Mouse (Mus musculus) CH12.LX (cell line): ENCODE data around the gene Tbcb. TPM values are rescaled to one million over a fixed set of nuclear protein-coding genes. Genes with fewer than 3 reads are reported as not detected.

Experiments used
- DNase-seq: peaks from one replicate; pipeline ENCODE4 v3.0.0-alpha.2; 2013; ENCODE audit errors: extremely low read depth
- H3K27ac ChIP-seq: 2 replicates; pipeline ENCODE4 v1.5.1; 2012; ENCODE audit warnings: low read depth, mild to moderate bottlenecking, control low read depth, moderate library complexity; ENCODE audit not compliant: insufficient read depth
- H3K27me3 ChIP-seq: replicated peaks from 2 replicates; pipeline ENCODE3; 2012; ENCODE audit warnings: inconsistent platforms
- H3K36me3 ChIP-seq, 2 experiments: replicated peaks in 1 of 2; 2 replicates each; pipeline versions ENCODE3 to v1.6.1; 2012; ENCODE audit warnings: inconsistent platforms in 1 of 2, low read length in 1 of 2, mild to moderate bottlenecking in 1 of 2, mixed read lengths in 1 of 2, moderate library complexity in 1 of 2; ENCODE audit not compliant: control insufficient read depth in 1 of 2, insufficient read depth in 1 of 2
- H3K4me1 ChIP-seq, 2 experiments: 2 replicates each; pipeline ENCODE4 v1.6.1; 2012; ENCODE audit warnings: inconsistent platforms in 1 of 2, moderate library complexity in 1 of 2; ENCODE audit not compliant: insufficient read depth in 2 of 2, control insufficient read depth in 1 of 2
- H3K4me2 ChIP-seq: 2 replicates; pipeline ENCODE4 v1.6.1; 2012; ENCODE audit warnings: low read depth, mild to moderate bottlenecking, control low read depth; ENCODE audit not compliant: poor library complexity, insufficient read depth, severe bottlenecking
- H3K4me3 ChIP-seq, 3 experiments: fragments of 150-350 bp in 1 of 3; sonication (generic) in 1 of 3; replicated peaks in 1 of 3; 2 replicates each; pipeline versions ENCODE3 to v1.5.1; 2011 to 2012; ENCODE audit warnings: low read depth in 2 of 3, low read length in 2 of 3, mild to moderate bottlenecking in 2 of 3, moderate library complexity in 2 of 3, control low read depth in 1 of 3, improper control_type of control experiment in 1 of 3, inconsistent platforms in 1 of 3, mixed read lengths in 1 of 3; ENCODE audit not compliant: poor library complexity in 1 of 3
- H3K79me2 ChIP-seq: replicated peaks from 2 replicates; pipeline ENCODE4 v1.6.1; 2012; ENCODE audit warnings: mild to moderate bottlenecking, moderate library complexity; ENCODE audit not compliant: control insufficient read depth, poor library complexity, insufficient read depth, severe bottlenecking; ENCODE audit errors: extremely low read depth
- H3K9ac ChIP-seq: 2 replicates; pipeline ENCODE4 v1.6.1; 2012; ENCODE audit warnings: low read depth, mild to moderate bottlenecking, control low read depth, moderate library complexity; ENCODE audit not compliant: insufficient read depth
- H3K9me3 ChIP-seq: replicated peaks from 2 replicates; pipeline ENCODE3; 2012; ENCODE audit warnings: low read length, inconsistent platforms, mixed read lengths
- BHLHE40 ChIP-seq: IDR thresholded peaks from 2 replicates; pipeline ENCODE4 v1.6.1; 2011; ENCODE audit warnings: mild to moderate bottlenecking, low read depth, low read length, improper control_type of control experiment
- CTCF ChIP-seq, 2 experiments: IDR thresholded peaks in 1 of 2; conservative IDR thresholded peaks in 1 of 2; 2 replicates each; pipeline ENCODE4 v1.5.1; 2011 to 2012; ENCODE audit warnings: low read depth in 2 of 2, low read length in 2 of 2, improper control_type of control experiment in 1 of 2, inconsistent platforms in 1 of 2, mild to moderate bottlenecking in 1 of 2, moderate library complexity in 1 of 2
- ELF1 ChIP-seq: IDR thresholded peaks from 2 replicates; pipeline ENCODE4 v1.6.1; 2014; ENCODE audit warnings: low read depth, mild to moderate bottlenecking, inconsistent platforms, low read length, improper control_type of control experiment
- EP300 ChIP-seq: IDR thresholded peaks from 2 replicates; pipeline ENCODE4 v1.6.1; 2011; ENCODE audit warnings: low read length, improper control_type of control experiment
- ETS1 ChIP-seq: conservative IDR thresholded peaks from 2 replicates; pipeline ENCODE4 v1.6.1; 2012; ENCODE audit warnings: low read depth, mild to moderate bottlenecking, inconsistent platforms, low read length, improper control_type of control experiment, moderate library complexity
- HCFC1 ChIP-seq: IDR thresholded peaks from 2 replicates; pipeline ENCODE4 v1.6.1; 2012; ENCODE audit warnings: low read depth, mild to moderate bottlenecking, inconsistent platforms, low read length, improper control_type of control experiment
- IRF4 ChIP-seq: IDR thresholded peaks from 2 replicates; pipeline ENCODE4 v1.6.1; 2014; ENCODE audit warnings: low read depth, mild to moderate bottlenecking, inconsistent platforms, low read length, improper control_type of control experiment
- JUN ChIP-seq: IDR thresholded peaks from 2 replicates; pipeline ENCODE4 v1.6.1; 2011; ENCODE audit warnings: low read depth, mild to moderate bottlenecking, low read length, improper control_type of control experiment, moderate library complexity; ENCODE audit not compliant: insufficient read depth
- JUND ChIP-seq: conservative IDR thresholded peaks from 2 replicates; pipeline ENCODE4 v1.6.1; 2011; ENCODE audit warnings: low read depth, low read length, improper control_type of control experiment
- MAFK ChIP-seq: IDR thresholded peaks from 2 replicates; pipeline ENCODE4 v1.6.1; 2011; ENCODE audit warnings: low read length, improper control_type of control experiment; ENCODE audit not compliant: insufficient replicate concordance
- MAZ ChIP-seq: IDR thresholded peaks from 2 replicates; pipeline ENCODE4 v1.6.1; 2012; ENCODE audit warnings: low read depth, mild to moderate bottlenecking, inconsistent platforms, low read length, improper control_type of control experiment, moderate library complexity
- MEF2A ChIP-seq: IDR thresholded peaks from 2 replicates; pipeline ENCODE4 v1.6.1; 2014; ENCODE audit warnings: low read depth, mild to moderate bottlenecking, inconsistent platforms, low read length, improper control_type of control experiment, borderline replicate concordance
- MXI1 ChIP-seq: IDR thresholded peaks from 2 replicates; pipeline ENCODE4 v1.6.1; 2011; ENCODE audit warnings: mild to moderate bottlenecking, low read depth, low read length, improper control_type of control experiment
- MYC ChIP-seq: IDR thresholded peaks from 2 replicates; pipeline ENCODE4 v1.6.1; 2011; ENCODE audit warnings: low read depth, mild to moderate bottlenecking, improper control_type of control experiment, low read length
- NELFE ChIP-seq: IDR thresholded peaks from 2 replicates; pipeline ENCODE4 v1.6.1; 2011; ENCODE audit warnings: low read depth, low read length, improper control_type of control experiment
- NRF1 ChIP-seq: IDR thresholded peaks from 2 replicates; pipeline ENCODE4 v1.6.1; 2014; ENCODE audit warnings: low read depth, mild to moderate bottlenecking, inconsistent platforms, low read length, improper control_type of control experiment, moderate library complexity
- PAX5 ChIP-seq: IDR thresholded peaks from 2 replicates; pipeline ENCODE4 v1.6.1; 2012; ENCODE audit warnings: low read length, inconsistent platforms, mixed read lengths
- POLR2A ChIP-seq: IDR thresholded peaks from 2 replicates; pipeline ENCODE4 v1.6.1; 2011; ENCODE audit warnings: low read depth, mild to moderate bottlenecking, improper control_type of control experiment, low read length
- POLR2AphosphoS2 ChIP-seq: IDR thresholded peaks from 2 replicates; pipeline ENCODE4 v1.6.1; 2011; ENCODE audit warnings: low read depth, low read length, improper control_type of control experiment
- RCOR1 ChIP-seq: conservative IDR thresholded peaks from 2 replicates; pipeline ENCODE4 v1.6.1; 2012; ENCODE audit warnings: low read depth, mild to moderate bottlenecking, inconsistent platforms, low read length, improper control_type of control experiment
- SIN3A ChIP-seq: IDR thresholded peaks from 2 replicates; pipeline ENCODE4 v1.6.1; 2012; ENCODE audit warnings: low read length, improper control_type of control experiment, inconsistent platforms
- SMC3 ChIP-seq: IDR thresholded peaks from 2 replicates; pipeline ENCODE4 v1.6.1; 2011; ENCODE audit warnings: low read depth, low read length, improper control_type of control experiment
- TBP ChIP-seq: conservative IDR thresholded peaks from 2 replicates; pipeline ENCODE4 v1.6.1; 2011; ENCODE audit warnings: low read depth, low read length, improper control_type of control experiment
- TCF12 ChIP-seq: IDR thresholded peaks from 2 replicates; pipeline ENCODE4 v1.6.1; 2014; ENCODE audit warnings: low read depth, mild to moderate bottlenecking, inconsistent platforms, low read length, improper control_type of control experiment
- USF1 ChIP-seq: IDR thresholded peaks from 2 replicates; pipeline ENCODE4 v1.6.1; 2014; ENCODE audit warnings: low read depth, mild to moderate bottlenecking, inconsistent platforms, low read length, improper control_type of control experiment
- ZC3H11A ChIP-seq: IDR thresholded peaks from 2 replicates; pipeline ENCODE4 v1.6.1; 2012; ENCODE audit warnings: low read depth, mild to moderate bottlenecking, inconsistent platforms, low read length, improper control_type of control experiment
- ZKSCAN1 ChIP-seq: IDR thresholded peaks from 2 replicates; pipeline ENCODE4 v1.6.1; 2012; ENCODE audit warnings: low read depth, inconsistent platforms, low read length, improper control_type of control experiment, borderline replicate concordance
- ZMIZ1 ChIP-seq: IDR thresholded peaks from 2 replicates; pipeline ENCODE4 v1.6.1; 2012; ENCODE audit warnings: low read depth, mild to moderate bottlenecking, inconsistent platforms, low read length, improper control_type of control experiment
- ZNF384 ChIP-seq: IDR thresholded peaks from 2 replicates; pipeline ENCODE4 v1.6.1; 2012; ENCODE audit warnings: low read depth, low read length, improper control_type of control experiment, inconsistent platforms
- dilution Hi-C: fragments of 300-500 bp; cut with MboI; formaldehyde crosslinking; loops from 2 replicates; pipeline ENCODE4 v1.14.3; 2020; ENCODE audit warnings: low sequenced_read_pairs; ENCODE audit not compliant: extremely low pct_unique_long_range_greater_than_20kb, extremely low pct_ligation_motif_present
- in situ Hi-C: fragments of 300-500 bp; cut with MboI; formaldehyde crosslinking; loops from 3 replicates; pipeline ENCODE4 v1.14.3; 2019; ENCODE audit warnings: low sequenced_read_pairs, low pct_ligation_motif_present, low pct_unique_long_range_greater_than_20kb, mixed read lengths
- polyA plus RNA-seq: library from polyadenylated mRNA; unstranded; fragments of >175 nt; gene quantifications from 2 replicates; pipeline ENCODE4 v1.2.1, GENCODE M21; 2012; ENCODE audit warnings: low read depth; ENCODE audit not compliant: insufficient read length
- total RNA-seq, 2 experiments: library from RNA; depleted of rRNA; stranded (reverse); fragments of 300-350 nt in 1 of 2; fragments of >200 nt in 1 of 2; gene quantifications; 2 replicates each; pipeline ENCODE4 v1.2.3; 2012 to 2014

Gene Tbcb
- total and polyA plus RNA-seq, 3 experiments = 57.7 to 89.6 (median 79.9) TPM

- Histone ChIP-seq H3K4me3 (no peak overlapping the region), H3K9me3 (no peaks in the 10 kb centered on the region), H3K79me2 (no peaks in the 10 kb centered on the region), H3K27ac (no peak overlapping the region), H3K9ac (no peak overlapping the region), H3K36me3 (peaks cover 39 to 54% of the 10 kb centered on the region in 2 experiments), H3K4me1 (peaks cover 0 to 15% of the 10 kb centered on the region in 2 experiments; a peak in 3 of 4 replicates), H3K27me3 (no peaks in the 10 kb centered on the region), H3K4me2 (no peak overlapping the region)
- TF ChIP-seq NELFE (no peak), MXI1 (no peak), HCFC1 (no peak), BHLHE40 (no peak), EP300 (no peak), MEF2A (no peak), PAX5 (no peak), JUND (no peak), ELF1 (no peak), IRF4 (no peak)
- in situ Hi-C loops = loop anchor here (5.0 kb wide), 1 partner anchor 33 kb away; no protein-coding TSS in a partner anchor
- no peak for DNase-seq
- dilution Hi-C loops = no loop called here
These were observed 47.3 kb downstream of the Tbcb start for GRCm38 (mm10) chr7:30184641-30185348.

- no peaks in the 10 kb centered on the region for H3K9me3 ChIP-seq
- no peak within 1 kb of the TSS for H3K9ac ChIP-seq
- no peaks in the 10 kb centered on the region for H3K79me2 ChIP-seq
- in situ Hi-C loops = loop anchor here (5.0 kb wide), 1 partner anchor 33 kb away; no protein-coding TSS in a partner anchor
- H3K27me3 ChIP-seq = no peaks in the 10 kb centered on the region
- peak; percentile 95 for DNase-seq
- H3K36me3 ChIP-seq = peaks cover 35 to 49% of the 10 kb centered on the region in 2 experiments
- H3K4me1 ChIP-seq = peaks cover 0 to 15% of the 10 kb centered on the region in 2 experiments; a peak in 3 of 4 replicates
- H3K4me2 ChIP-seq = peak within 1 kb of the TSS; percentile 25
- dilution Hi-C loops = no loop called here
- H3K27ac ChIP-seq = no peak within 1 kb of the TSS
- peak within 1 kb of the TSS in 2 of 3 experiments; percentile 21 for H3K4me3 ChIP-seq
- no peak for TF ChIP-seq EP300
- TF ChIP-seq PAX5 = no peak
- TF ChIP-seq ZKSCAN1 = no peak
- no peak for TF ChIP-seq TBP
- TF ChIP-seq ETS1 = peak; percentile 16; the same call in 1 of the 2 replicates
- no peak for TF ChIP-seq NELFE
- peak; percentile 71; the same call in 1 of the 2 replicates for TF ChIP-seq POLR2AphosphoS2
- TF ChIP-seq HCFC1 = no peak
- TF ChIP-seq TCF12 = no peak
- TF ChIP-seq IRF4 = peak; percentile 47; the same call in 1 of the 2 replicates
- 0 out of 2 replicates have a peak, but pooled peaks have one; percentile 7 for TF ChIP-seq JUND
- no peak for TF ChIP-seq MYC
- no peak for TF ChIP-seq ZMIZ1
- TF ChIP-seq ZC3H11A = no peak
- no peak for TF ChIP-seq JUN
- TF ChIP-seq MXI1 = peak; percentile 72; the same call in 1 of the 2 replicates
- TF ChIP-seq ELF1 = peak; percentile 85
- peak; percentile 17; the same call in 1 of the 2 replicates for TF ChIP-seq MEF2A
- TF ChIP-seq BHLHE40 = 0 out of 2 replicates have a peak, but pooled peaks have one; percentile 29
- TF ChIP-seq CTCF (conservative IDR thresholded peaks at IDR 0.05 in 1 of 2, IDR thresholded peaks at IDR 0.05 in 1 of 2; ENCODE audit: low read depth in 2 of 2, low read length in 2 of 2) = no peak
- no peak for TF ChIP-seq SMC3
- no peak for TF ChIP-seq MAZ
- no peak for TF ChIP-seq USF1
- no peak for TF ChIP-seq NRF1
- no peak for TF ChIP-seq RCOR1
- TF ChIP-seq SIN3A = peak; percentile 26; the same call in 1 of the 2 replicates
- TF ChIP-seq MAFK = no peak
- TF ChIP-seq ZNF384 = no peak
- peak; percentile 48 for TF ChIP-seq POLR2A
These were observed 48.2 kb downstream of the Tbcb start, which contains the start of gene Cox7a1 for GRCm38 (mm10) chr7:30183879-30184289. Cox7a1 (plus strand) TSS chr7:30184144.
